Mouse (Mus musculus): Measurements from ENCODE around the gene Enc1. TPM values are rescaled to one million over a fixed set of nuclear protein-coding genes. Genes with fewer than 3 reads are reported as not detected.
"Not testable (repeated sequence)": the region's sequence is repeated elsewhere in the genome, so short reads cannot be mapped to it uniquely, and the experiment has no call there.

Enc1 gene
- total RNA-seq, 2 experiments from 2014 or later, result 2.4 to 2.6 TPM

DNA sequence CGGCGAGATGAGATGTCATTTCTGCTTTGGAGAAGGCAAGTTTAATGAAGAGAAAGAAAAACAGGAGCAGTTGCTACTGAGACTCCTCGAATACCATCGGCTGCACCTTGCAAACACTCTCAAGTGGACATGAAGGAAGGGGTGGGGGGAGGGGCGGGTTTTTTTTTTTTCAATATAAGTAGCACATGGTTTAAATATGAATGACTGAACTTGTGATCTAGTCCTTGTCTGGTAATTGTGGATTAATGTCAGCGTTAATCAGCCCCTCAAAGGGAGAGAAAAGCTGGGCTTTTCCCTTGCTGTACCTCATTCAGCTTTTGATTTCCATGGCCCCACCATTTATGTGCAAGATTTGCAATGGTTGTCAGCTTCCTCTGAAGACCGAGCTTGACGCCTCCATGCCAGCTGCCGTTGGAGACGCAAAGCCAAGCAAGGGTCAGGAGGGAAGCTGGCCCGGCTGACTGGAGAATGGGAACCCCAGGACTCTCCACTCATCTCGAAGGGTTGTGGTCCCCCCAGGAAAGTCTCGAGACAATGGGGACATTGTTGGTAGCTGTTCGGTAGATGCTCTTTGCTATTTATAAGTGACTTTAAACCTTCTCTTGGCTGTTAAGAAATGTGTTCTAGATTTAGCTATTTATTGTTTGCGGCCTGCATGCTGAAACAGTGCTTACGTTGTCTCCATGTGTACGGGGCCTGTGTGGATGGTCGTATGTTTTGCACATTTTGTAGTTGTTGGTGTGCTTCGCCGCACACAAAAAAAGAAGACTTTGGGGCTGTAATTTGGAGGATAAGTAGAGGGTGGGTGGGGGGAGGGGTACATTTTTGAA lies 9.9 kb downstream of the Enc1 start:
- no peak for DNase-seq (ENCODE audit: low spot score)

DNA sequence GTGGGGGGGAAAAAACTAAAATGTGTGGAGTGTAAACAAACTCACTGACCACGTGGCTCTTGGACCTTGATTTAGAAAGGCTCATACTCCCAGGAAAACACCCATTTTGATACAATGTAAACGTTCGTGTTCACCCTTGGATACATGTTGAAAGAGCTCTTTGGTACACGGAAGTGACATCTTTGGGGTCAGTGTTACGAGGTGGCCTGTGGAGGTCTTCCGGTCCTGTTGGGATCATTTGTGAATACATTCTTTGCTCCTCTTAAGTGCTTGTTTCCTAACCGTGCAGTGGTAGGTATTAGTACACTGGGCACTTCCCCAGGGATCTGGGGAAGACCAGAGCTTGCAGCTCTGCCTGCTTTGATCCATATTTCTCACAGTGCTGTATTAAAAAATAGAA lies 10.8 kb downstream of the Enc1 start:
- DNase-seq (ENCODE audit: low spot score), result no peak

DNA sequence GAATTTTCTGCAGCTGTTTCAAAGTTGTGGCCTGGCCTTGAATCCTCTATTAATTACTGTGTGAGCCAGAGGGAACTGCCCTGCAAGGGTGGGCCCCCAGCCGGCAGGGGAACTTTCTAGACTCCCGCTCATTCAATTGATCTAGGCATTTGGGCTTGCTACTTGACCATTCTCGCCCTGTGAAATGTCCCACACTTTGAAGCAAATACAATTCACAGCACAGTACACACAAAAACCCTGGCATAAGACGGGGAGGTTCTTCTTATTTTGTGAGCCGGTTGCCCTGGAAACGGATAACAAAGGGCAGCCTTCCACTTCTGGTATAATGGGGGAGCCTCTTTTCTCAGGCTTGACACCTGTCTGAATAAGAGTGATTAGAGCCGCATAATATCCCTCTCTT lies 11.6 kb downstream of the Enc1 start:
- no peak for DNase-seq (ENCODE audit: low spot score)

GRCm38 (mm10) chr13:97253418-97253981 lies 12.6 kb downstream of the Enc1 start:
- no peak for DNase-seq (ENCODE audit: low spot score)

DNA sequence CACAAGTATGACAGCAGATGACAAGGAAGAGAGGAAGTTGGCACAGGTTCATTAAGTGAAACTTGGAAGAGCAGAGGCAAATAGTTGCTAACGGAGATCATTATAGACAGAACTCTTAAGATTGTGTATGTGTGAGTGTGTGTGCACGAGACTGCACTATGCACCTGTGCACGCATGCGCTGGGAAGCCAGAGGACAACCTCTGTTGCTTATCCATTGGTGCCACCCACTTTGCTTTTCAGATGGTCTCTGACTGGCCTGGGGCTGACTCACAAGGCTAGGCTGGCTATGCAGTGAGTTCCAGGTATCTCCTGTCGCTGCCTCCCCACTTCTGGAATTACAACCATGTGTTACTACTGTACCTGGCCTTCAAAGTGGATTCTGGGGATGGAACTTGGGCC lies 13.1 kb downstream of the Enc1 start:
- DNase-seq (ENCODE audit: low spot score), result no peak

DNA sequence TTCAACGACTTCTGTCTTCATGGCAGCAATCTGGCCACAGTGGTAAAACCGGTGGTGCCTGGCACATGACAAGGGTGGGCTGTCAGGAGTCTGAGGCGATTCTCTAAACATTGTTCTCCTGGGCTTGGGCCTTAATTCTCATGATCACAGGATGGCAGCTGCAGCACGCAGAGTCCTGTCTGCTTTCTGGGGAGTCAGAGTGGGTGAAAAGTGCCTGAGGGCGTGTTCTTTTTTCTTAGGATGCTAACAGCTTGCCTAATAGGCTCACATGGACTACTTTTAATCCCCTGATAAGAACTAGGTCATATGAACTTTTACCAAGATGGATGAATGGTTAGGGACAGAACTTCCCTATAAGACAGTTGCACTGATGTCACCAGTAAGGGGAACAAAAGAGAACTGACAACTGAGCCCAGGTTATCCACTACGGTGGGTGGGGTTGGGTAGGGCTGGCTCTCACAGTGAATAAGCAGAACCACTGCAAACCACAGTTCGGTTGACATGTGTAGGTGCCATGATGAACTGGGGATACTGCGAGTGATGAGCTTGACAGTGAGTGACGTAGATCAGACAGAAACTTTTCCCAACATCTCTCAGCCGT lies 13.8 kb downstream of the Enc1 start:
- DNase-seq (ENCODE audit: low spot score), result no peak

GRCm38 (mm10) chr13:97255976-97256848 lies 15.3 kb downstream of the Enc1 start:
- no peak for DNase-seq (ENCODE audit: low spot score)

- DNase-seq (ENCODE audit: low spot score), result no peak
These were observed 16.0 kb downstream of the Enc1 start for GRCm38 (mm10) chr13:97256849-97257379.

DNA sequence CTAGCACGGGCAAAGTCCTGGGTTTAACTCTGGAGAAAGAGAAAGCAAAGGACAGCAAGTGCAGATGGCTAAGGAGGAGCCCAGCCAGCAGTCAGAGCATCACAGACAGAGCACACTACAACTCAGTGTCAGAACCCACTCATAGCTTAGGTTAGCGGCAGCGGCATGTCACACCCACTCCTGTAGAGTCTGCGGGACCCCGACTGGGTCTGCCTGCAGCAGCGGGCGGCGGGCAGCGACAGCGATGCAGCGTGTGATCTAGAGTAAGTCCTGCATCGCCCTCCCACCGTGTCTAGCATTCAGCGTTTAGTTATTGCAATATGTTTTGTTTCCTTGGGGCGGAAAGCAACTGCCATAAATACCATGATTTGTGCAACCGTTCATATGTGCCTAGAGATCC lies 18.4 kb downstream of the Enc1 start:
- no peak for DNase-seq (ENCODE audit: low spot score)

DNA sequence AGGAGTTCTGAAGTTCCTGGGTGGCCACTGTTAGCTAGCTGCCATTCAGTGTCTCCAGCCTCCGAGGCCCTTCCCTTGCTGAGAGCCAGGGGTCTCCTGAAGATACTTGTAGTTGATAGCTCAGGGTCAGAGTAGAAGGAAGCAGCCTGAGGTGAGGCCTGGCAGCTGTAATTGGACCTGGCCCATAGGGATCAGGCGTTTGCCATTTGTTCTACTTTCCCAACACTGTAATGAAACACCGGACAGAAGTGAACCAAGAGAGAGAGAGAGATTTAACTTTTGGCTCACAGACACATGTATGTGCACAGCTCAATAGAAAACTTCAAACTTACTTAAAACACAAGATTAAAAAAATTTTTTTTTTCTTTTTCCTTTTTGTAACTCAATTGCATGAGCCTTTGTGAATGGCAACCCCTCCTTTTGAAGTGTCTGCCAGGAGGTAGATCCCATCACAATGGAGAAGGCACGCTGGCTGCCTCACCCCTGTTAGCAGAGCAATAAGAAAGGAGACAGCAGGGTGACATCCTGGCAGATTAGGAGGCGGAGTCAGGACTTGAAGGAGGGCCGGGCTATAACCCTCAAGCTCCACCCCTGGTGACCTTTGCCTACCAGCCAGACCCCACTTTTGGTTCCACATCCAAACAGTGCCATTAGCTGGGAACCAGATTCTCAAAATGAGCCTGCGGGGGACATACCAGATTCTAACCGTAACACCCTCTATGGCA lies 19.7 kb downstream of the Enc1 start:
- no peak for DNase-seq (ENCODE audit: low spot score)

DNA sequence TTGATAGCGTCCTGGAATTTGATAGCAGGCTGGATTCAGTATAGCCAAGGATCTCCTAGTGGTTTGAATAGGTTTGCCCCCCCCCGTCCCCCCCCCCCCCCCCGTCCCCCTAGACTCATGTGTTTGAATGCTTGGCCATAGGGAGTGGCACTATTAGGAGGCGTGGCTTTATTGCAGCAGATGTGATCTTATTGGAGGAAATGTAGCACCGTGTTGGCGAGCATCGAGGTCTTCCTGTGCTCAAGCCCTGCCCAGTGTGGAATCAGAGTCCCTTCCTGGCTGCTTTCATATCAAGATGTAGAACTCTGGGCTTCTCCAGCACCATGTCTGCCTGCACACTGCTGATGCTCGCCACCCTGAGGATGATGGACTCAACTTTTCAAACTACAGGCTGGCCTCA lies 20.6 kb downstream of the Enc1 start:
- DNase-seq (ENCODE audit: low spot score), result no peak

DNA sequence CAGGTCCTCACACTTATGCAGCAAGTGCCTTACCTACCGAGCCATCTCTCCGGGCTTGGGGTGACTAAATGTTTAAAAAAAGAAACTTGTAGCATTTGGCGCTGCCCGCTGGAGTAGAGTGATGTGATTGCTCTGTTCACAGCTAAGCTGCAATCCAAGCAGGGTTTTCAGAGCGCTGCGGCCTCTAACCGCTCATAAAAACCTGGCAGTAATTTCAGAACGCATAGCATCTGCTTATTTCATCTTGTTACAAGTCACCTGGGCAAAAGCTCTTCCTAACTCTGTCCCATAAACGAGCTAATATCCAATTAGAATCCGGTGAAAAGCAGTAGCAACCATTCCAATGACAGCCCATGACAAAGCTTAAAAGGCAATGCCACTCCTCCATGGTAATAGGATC lies 21.8 kb downstream of the Enc1 start:
- DNase-seq (ENCODE audit: low spot score), result no peak

DNA sequence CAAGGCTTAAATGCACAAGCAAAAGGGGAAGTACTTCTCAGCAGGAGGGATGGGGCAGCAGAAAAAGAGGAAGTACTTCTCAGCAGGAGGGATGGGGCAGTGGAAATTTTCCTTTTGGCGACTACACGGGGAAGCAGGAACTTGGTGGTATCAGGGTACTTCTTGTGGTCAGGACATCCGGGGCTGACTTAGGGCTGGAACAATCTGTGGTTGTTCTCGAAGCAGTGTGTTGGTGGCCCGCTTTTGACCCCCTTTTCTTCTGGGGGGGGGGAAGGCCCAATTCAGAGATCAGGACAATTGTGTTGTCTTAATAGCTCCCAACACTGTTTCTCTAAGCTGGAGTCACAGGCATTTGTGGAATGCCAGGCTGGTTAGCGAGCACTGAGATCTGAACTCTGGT lies 24.6 kb downstream of the Enc1 start:
- not testable (repeated sequence) for DNase-seq (ENCODE audit: low spot score)

- no peak for DNase-seq (ENCODE audit: low spot score)
These were observed 29.8 kb downstream of the Enc1 start for GRCm38 (mm10) chr13:97270723-97271122.

DNA sequence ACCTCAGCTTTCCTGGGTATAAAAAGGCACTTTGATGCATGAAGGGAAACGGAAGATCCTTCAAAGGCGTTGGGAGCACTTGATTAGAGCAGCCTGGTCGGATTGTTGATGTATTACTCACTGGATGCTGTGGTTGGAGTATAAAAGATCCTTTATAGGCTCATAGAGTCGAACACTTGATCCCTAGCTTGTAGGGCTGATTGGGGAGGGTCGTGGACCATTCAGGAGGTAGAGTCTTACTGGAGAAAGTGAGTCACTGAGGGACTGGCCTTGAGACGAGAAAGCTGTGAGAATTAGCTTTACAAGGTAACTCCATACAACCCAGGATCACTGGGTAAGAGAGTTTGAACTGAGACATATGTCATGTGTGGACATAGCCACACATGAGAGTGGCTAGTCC lies 30.7 kb downstream of the Enc1 start:
- no peak for DNase-seq (ENCODE audit: low spot score)

DNA sequence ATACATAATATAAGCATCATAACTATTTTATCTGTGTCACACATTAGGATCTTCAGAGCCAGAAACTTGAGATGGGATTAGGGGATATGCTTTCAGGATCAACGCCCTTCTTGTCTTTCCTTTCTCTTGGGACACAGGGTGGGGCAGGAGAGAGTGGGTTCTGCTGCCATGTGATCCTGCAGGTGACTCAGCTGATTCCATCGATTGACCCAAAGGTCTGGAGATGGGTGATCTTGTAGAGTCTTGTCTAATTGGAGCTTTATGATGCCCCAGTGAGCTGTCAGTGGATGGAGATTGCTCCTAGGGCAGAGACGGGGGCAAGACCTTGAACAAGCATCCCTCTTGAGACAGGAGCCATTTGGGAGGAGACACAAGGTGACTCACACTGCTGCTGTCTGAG lies 33.9 kb downstream of the Enc1 start:
- DNase-seq (ENCODE audit: low spot score), result no peak

GRCm38 (mm10) chr13:97275482-97275881 lies 34.6 kb downstream of the Enc1 start:
- no peak for DNase-seq (ENCODE audit: low spot score)

- no peak for DNase-seq (ENCODE audit: low spot score)
These were observed 41.4 kb downstream of the Enc1 start for GRCm38 (mm10) chr13:97282051-97282910.

DNA sequence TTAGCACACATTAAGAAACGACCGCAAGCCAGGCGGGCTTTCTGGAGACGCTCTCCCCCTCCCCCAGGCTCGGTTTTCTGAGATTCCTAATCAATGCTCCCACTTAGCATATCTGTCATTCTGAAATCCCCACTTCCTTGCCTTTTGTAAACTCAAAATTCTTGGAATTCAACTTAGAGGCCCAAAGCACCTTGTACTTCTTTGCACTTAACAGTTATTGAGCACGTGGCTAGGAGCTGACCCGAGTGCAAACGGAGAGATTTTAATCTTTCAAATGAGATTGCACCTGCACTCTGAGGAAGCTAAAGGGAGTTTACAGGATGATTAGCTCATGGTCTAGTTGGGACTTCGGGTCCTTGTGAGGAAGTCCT lies 42.0 kb downstream of the Enc1 start:
- DNase-seq (ENCODE audit: low spot score), result no peak

- no peak for DNase-seq (ENCODE audit: low spot score)
These were observed 46.1 kb downstream of the Enc1 start for GRCm38 (mm10) chr13:97287046-97287445.
